Mouse (Mus musculus) adrenal gland, postnatal 14 days (tissue): ENCODE data around the gene Mettl23. TPM values are rescaled to one million over a fixed set of nuclear protein-coding genes. Genes with fewer than 3 reads are reported as not detected.
"Not testable (repeated sequence)": the region's sequence is repeated elsewhere in the genome, so short reads cannot be mapped to it uniquely, and the experiment has no call there.

Source experiments
- DNase-seq: peaks from one replicate; pipeline ENCODE4 v3.0.0; 2021; ENCODE audit warnings: mixed read lengths
- total RNA-seq: library from RNA; stranded (reverse); gene quantifications from 2 replicates; pipeline ENCODE4 v1.2.3, GENCODE M21; 2021

The Mettl23 gene
- total RNA-seq, 1 experiment from 2014 or later, result 31.1 TPM

- DNase-seq, result no peak
Observed at GRCm38 (mm10) chr11:116848086-116848876, 5.2 kb downstream of the Mettl23 start.

- not testable (repeated sequence) for DNase-seq
Observed at GRCm38 (mm10) chr11:116848877-116849178, 5.8 kb downstream of the Mettl23 start.

- no peak for DNase-seq
Observed at GRCm38 (mm10) chr11:116849587-116849986, 6.5 kb downstream of the Mettl23 start.

GRCm38 (mm10) chr11:116850085-116850484 lies 7.0 kb downstream of the Mettl23 start:
- DNase-seq, result no peak

- DNase-seq, result no peak
Observed at GRCm38 (mm10) chr11:116850833-116851477, 7.9 kb downstream of the Mettl23 start.

- DNase-seq, result no peak
Observed at GRCm38 (mm10) chr11:116851576-116852290, 8.7 kb downstream of the Mettl23 start.

GRCm38 (mm10) chr11:116852291-116852890 lies 9.3 kb downstream of the Mettl23 start, which contains the start of gene Mfsd11:
Gene Mfsd11 (plus strand): TSS chr11:116852440.
- DNase-seq, result peak; percentile 93

GRCm38 (mm10) chr11:116852891-116853511 lies 9.9 kb downstream of the Mettl23 start, which contains the start of gene Srsf2:
Gene Srsf2 (minus strand): TSS chr11:116853094.
- peak; percentile 97 for DNase-seq

GRCm38 (mm10) chr11:116853512-116853928 lies 10.4 kb downstream of the Mettl23 start:
- peak; percentile 98 for DNase-seq

- DNase-seq, result no peak
Observed at GRCm38 (mm10) chr11:116854279-116854678, 11.2 kb downstream of the Mettl23 start.

GRCm38 (mm10) chr11:116857183-116857850 lies 14.2 kb downstream of the Mettl23 start:
- no peak for DNase-seq

GRCm38 (mm10) chr11:116864444-116864843 lies 21.4 kb downstream of the Mettl23 start:
- peak; percentile 56 for DNase-seq

GRCm38 (mm10) chr11:116865945-116866585 lies 23.0 kb downstream of the Mettl23 start:
- no peak for DNase-seq

GRCm38 (mm10) chr11:116868129-116868528 lies 25.1 kb downstream of the Mettl23 start:
- peak; percentile 70 for DNase-seq

GRCm38 (mm10) chr11:116869223-116869622 lies 26.1 kb downstream of the Mettl23 start:
- no peak for DNase-seq

- DNase-seq, result no peak
Observed at GRCm38 (mm10) chr11:116869641-116870040, 26.6 kb downstream of the Mettl23 start.

GRCm38 (mm10) chr11:116871538-116871937 lies 28.5 kb downstream of the Mettl23 start:
- DNase-seq, result no peak

- no peak for DNase-seq
Observed at GRCm38 (mm10) chr11:116873987-116874386, 30.9 kb downstream of the Mettl23 start.

- peak; percentile 19 for DNase-seq
Observed at GRCm38 (mm10) chr11:116878454-116878853, 35.4 kb downstream of the Mettl23 start.

- no peak for DNase-seq
Observed at GRCm38 (mm10) chr11:116880839-116881238, 37.8 kb downstream of the Mettl23 start.

- DNase-seq, result no peak
Observed at GRCm38 (mm10) chr11:116881440-116881839, 38.4 kb downstream of the Mettl23 start.
